Mouse (Mus musculus): ENCODE results near the gene Katnbl1. TPM values are rescaled to one million over a fixed set of nuclear protein-coding genes. Genes with fewer than 3 reads are reported as not detected.
"Not testable (repeated sequence)": the region's sequence is repeated elsewhere in the genome, so short reads cannot be mapped to it uniquely, and the experiment has no call there.

Gene Katnbl1
- total RNA-seq, 4 experiments from 2014 or later, result 1.7 to 4.3 (median 2.0) TPM

- DNase-seq (ENCODE audit: low spot score in 2 of 2), result no peak
These were observed 13.7 kb downstream of the Katnbl1 start for GRCm38 (mm10) chr2:112392689-112393088.

GRCm38 (mm10) chr2:112393958-112394357, 14.9 kb downstream of the Katnbl1 start:
- no peak for DNase-seq (ENCODE audit: low spot score in 2 of 2)

DNA sequence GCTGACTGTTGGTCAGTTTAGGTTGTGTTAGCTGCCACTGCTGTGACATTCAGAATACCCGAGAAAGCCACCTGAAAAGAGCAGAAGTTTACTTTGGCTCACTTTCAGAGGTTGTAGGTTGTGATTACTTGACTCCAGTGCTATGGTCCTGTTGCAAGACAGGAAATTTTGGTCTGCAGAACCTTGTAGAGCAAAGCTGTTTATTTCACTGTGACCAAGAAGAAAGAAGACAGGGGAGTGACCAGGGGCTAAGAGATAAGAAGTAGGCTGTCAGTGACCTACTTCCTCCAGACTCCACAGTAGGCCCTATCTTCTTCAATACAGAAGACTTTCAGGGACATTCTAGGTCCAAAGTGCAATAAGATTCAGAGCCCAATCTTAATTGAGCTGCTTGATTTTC, 17.6 kb downstream of the Katnbl1 start:
- DNase-seq (ENCODE audit: low spot score in 2 of 2), result no peak

DNA sequence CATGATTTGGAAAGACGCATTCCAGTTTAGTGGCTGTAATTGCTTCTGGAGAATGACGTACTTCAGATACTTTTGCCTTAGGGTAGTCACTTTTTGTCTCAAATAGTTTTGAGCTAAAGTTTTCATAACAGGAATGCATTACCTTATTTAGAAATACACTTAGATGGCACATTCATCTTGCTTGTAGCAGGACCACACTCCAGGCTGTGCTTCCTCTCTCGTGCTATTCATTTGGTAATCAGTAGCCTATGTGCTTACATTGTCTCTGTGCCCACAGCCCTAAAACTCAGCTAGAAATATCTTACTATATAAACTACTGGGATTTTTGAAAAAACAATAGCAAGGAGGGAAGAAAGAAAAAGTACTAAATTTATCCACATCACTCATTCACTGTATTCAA, 28.0 kb downstream of the Katnbl1 start:
- DNase-seq (ENCODE audit: low spot score in 2 of 2), result no peak

DNA sequence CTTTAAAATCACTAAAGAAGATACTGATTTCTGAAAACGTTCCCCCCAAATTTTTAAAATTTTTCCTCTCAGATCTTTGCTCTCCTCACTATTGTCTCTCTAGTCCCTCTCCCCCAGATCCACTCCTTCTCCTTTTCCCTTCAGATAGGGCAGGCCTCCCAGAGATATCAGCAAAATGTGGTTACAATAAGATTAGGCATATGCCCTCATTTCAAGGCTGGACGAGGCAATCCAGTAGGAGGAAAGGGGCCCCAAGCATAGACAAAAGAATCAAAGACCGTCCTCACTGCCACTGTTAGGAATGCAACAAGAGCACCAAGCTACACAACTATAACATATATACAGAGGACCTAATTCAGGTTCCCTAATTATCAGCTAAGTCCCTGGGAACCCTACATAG, 46.3 kb downstream of the Katnbl1 start:
- DNase-seq (ENCODE audit: low spot score in 2 of 2), result no peak

GRCm38 (mm10) chr2:112428534-112428933, 49.5 kb downstream of the Katnbl1 start:
- not testable (repeated sequence) for DNase-seq (ENCODE audit: low spot score in 2 of 2)

DNA sequence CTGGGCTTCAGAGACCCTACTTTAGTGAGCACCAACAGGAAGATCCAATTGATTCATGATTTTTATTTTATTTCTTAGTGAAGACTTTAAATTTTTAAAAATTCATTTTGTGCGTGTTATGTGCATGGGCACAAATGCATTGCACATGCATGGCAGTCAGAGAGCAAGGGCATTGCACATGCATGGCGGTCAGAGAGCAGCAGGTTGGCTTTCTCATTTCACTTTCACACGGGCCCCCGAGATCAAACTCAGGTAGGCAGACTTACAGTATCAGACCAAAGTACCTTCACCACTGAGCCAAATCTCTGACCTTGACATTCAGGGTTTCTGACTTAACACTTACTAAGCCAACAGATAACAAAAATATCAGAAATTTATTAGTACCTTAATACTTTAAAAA, 50.7 kb downstream of the Katnbl1 start:
- no peak for DNase-seq (ENCODE audit: low spot score in 2 of 2)

GRCm38 (mm10) chr2:112430403-112430802, 51.4 kb downstream of the Katnbl1 start:
- DNase-seq (ENCODE audit: low spot score in 2 of 2), result no peak

DNA sequence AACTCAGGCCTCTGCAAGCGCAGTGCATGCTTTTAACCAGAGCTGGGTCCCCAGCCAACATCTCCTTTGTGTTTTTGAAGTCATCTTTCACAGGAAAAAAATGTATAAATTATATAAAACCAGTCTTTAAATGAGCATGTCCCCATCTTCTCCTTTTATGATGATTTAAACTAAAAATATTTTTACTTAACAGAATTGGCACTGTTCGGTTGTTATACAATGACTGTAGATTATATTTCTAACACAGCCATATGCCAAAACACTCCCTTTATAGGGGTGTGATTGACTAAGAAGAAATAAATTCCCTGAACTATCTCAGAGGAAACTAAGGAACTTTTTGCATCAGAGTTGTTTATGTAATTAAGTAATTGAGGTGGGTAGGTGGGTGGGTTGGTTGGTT, 53.5 kb downstream of the Katnbl1 start:
- DNase-seq (ENCODE audit: low spot score in 2 of 2), result no peak

GRCm38 (mm10) chr2:112433359-112433758, 54.3 kb downstream of the Katnbl1 start:
- no peak for DNase-seq (ENCODE audit: low spot score in 2 of 2)

DNA sequence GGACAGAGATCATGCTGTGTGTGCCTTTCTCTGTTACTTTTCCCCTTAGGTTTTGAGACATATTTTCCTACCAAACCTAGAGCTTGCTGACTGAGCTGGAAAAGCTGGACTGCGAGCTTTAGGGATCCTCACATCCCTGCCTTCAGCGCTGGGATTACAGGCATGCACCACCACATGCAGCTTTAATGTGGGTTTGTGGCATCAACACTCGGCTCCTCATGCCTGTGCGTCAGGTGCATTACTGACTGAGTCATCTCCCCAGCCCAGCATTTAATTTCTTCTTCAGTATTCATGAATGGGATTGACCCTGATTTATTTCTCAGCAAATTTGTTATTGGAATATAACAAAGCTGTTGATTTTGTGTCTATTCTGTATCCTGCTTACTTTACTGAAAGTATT, 57.3 kb downstream of the Katnbl1 start:
- no peak for DNase-seq (ENCODE audit: low spot score in 2 of 2)

GRCm38 (mm10) chr2:112437589-112437988, 58.6 kb downstream of the Katnbl1 start:
- DNase-seq (ENCODE audit: low spot score in 2 of 2), result no peak

- no peak for DNase-seq (ENCODE audit: low spot score in 2 of 2)
These were observed 64.5 kb downstream of the Katnbl1 start for GRCm38 (mm10) chr2:112443491-112443890.

DNA sequence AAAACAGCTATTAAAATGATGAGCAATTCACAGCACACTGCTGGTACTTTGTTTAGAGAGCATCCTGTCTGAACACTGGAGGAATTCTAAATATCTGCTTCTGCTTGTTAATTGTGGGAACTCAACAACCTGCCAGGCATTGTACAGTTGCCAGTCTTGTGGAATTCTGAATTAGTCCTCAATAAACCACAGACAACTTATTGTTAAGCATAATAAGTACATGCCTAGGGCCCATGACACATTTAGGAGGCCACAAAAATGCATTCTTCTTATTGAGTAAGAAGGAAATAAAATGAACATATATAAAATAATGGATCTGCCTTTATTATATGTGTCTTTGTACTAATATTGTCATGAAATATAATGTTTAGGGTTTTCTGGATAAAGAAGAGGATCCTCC, 66.5 kb downstream of the Katnbl1 start:
- no peak for DNase-seq (ENCODE audit: low spot score in 2 of 2)

- not testable (repeated sequence) for DNase-seq (ENCODE audit: low spot score in 2 of 2)
These were observed 69.0 kb downstream of the Katnbl1 start for GRCm38 (mm10) chr2:112448046-112448445.

GRCm38 (mm10) chr2:112448510-112449059, 69.6 kb downstream of the Katnbl1 start:
- DNase-seq (ENCODE audit: low spot score in 2 of 2), result no peak

- no peak for DNase-seq (ENCODE audit: low spot score in 2 of 2)
These were observed 70.7 kb downstream of the Katnbl1 start for GRCm38 (mm10) chr2:112449597-112450296.

GRCm38 (mm10) chr2:112452513-112452912, 73.5 kb downstream of the Katnbl1 start:
- not testable (repeated sequence) for DNase-seq (ENCODE audit: low spot score in 2 of 2)

GRCm38 (mm10) chr2:112454125-112454861, 75.3 kb downstream of the Katnbl1 start:
- no peak for DNase-seq (ENCODE audit: low spot score in 2 of 2)

- peak; percentile 88 to 91 for DNase-seq (ENCODE audit: low spot score in 2 of 2)
These were observed 76.0 kb downstream of the Katnbl1 start, which contains the start of gene Emc7 for GRCm38 (mm10) chr2:112454862-112455564. TSS of gene Emc7 (plus strand) at chr2:112454997.

DNA sequence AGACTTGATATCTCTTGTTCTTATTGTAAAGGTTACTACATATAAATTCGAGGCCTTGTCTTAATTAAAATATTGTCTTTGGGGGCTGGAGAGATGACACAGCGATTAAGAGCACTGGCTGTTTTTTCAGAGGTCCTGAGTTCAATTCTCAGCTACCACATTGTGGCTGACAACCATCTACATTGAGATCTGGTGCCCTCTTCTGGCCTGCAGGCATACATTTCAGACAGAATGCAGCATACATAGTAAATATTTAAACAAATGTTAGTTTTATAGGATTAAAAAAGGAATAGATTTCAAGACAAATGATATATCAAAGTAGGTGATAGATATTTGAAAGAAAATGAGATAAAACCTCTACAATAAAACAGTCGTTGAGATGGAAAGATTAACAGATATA, 81.5 kb downstream of the Katnbl1 start:
- no peak for DNase-seq (ENCODE audit: low spot score in 2 of 2)
